Mouse (Mus musculus) heart, postnatal 4 days (tissue): Measurements from ENCODE around the gene Taar8b. TPM values are rescaled to one million over a fixed set of nuclear protein-coding genes. Genes with fewer than 3 reads are reported as not detected.
"Not testable (repeated sequence)": the region's sequence is repeated elsewhere in the genome, so short reads cannot be mapped to it uniquely, and the experiment has no call there.

ENCODE experiments used
- DNase-seq: peaks from one replicate; pipeline ENCODE4 v3.0.0; 2021
- total RNA-seq, 2 experiments: library from RNA; stranded (reverse); gene quantifications; 2 replicates each; pipeline ENCODE4 v1.2.3; 2021

The Taar8b gene
- not detected for total RNA-seq

GRCm38 (mm10) chr10:24092194-24092593, at the start of gene Taar8b:
TSS of gene Taar8b (minus strand) at chr10:24092294.
- no peak for DNase-seq

- DNase-seq, result no peak
These were observed 46.6 kb upstream of the Taar8b start for GRCm38 (mm10) chr10:24138623-24139261.

GRCm38 (mm10) chr10:24134071-24134645, 42.1 kb upstream of the Taar8b start:
- no peak for DNase-seq

GRCm38 (mm10) chr10:24133132-24133531, 41.0 kb upstream of the Taar8b start:
- no peak for DNase-seq

GRCm38 (mm10) chr10:24132273-24132672, 40.2 kb upstream of the Taar8b start:
- no peak for DNase-seq

- DNase-seq, result peak; percentile 62
These were observed 39.6 kb upstream of the Taar8b start for GRCm38 (mm10) chr10:24131451-24132262.

GRCm38 (mm10) chr10:24111116-24111778, 19.2 kb upstream of the Taar8b start:
- peak; percentile 52 for DNase-seq

- DNase-seq, result not testable (repeated sequence)
These were observed 17.3 kb upstream of the Taar8b start, which contains the start of gene Taar9 for GRCm38 (mm10) chr10:24109434-24109833. TSS of gene Taar9 (minus strand) at chr10:24109534.

GRCm38 (mm10) chr10:24108236-24108635, 16.1 kb upstream of the Taar8b start:
- no peak for DNase-seq

GRCm38 (mm10) chr10:24107747-24108146, 15.7 kb upstream of the Taar8b start:
- no peak for DNase-seq

- not testable (repeated sequence) for DNase-seq
These were observed 11.2 kb upstream of the Taar8b start for GRCm38 (mm10) chr10:24103299-24103698.

GRCm38 (mm10) chr10:24101812-24102211, 9.7 kb upstream of the Taar8b start, which contains the start of gene Taar8c:
TSS of gene Taar8c (minus strand) at chr10:24101912.
- DNase-seq, result not testable (repeated sequence)

- DNase-seq, result not testable (repeated sequence)
These were observed 4.9 kb upstream of the Taar8b start for GRCm38 (mm10) chr10:24097010-24097409.

- DNase-seq, result no peak
These were observed 4.9 kb downstream of the Taar8b start for GRCm38 (mm10) chr10:24087168-24087567.

GRCm38 (mm10) chr10:24086555-24086954, 5.5 kb downstream of the Taar8b start:
- DNase-seq, result no peak

- no peak for DNase-seq
These were observed 6.2 kb downstream of the Taar8b start for GRCm38 (mm10) chr10:24085936-24086335.

GRCm38 (mm10) chr10:24080166-24080565, 11.9 kb downstream of the Taar8b start:
- DNase-seq, result peak; percentile 60

- DNase-seq, result not testable (repeated sequence)
These were observed 15.9 kb downstream of the Taar8b start, which contains the start of gene Taar8a for GRCm38 (mm10) chr10:24076200-24076599. TSS of gene Taar8a (plus strand) at chr10:24076500.

GRCm38 (mm10) chr10:24074751-24075150, 17.3 kb downstream of the Taar8b start:
- not testable (repeated sequence) for DNase-seq

GRCm38 (mm10) chr10:24058986-24059385, 33.1 kb downstream of the Taar8b start:
- DNase-seq, result no peak

- DNase-seq, result no peak
These were observed 40.1 kb downstream of the Taar8b start for GRCm38 (mm10) chr10:24052039-24052438.

- DNase-seq, result no peak
These were observed 42.9 kb downstream of the Taar8b start, which contains the start of gene Taar7f for GRCm38 (mm10) chr10:24049210-24049609. TSS of gene Taar7f (plus strand) at chr10:24049510.
